Mouse (Mus musculus) small intestine, adult 2 months (tissue): ENCODE data around the gene Sept9.

ENCODE experiments used
- CTCF ChIP-seq: fragments of 200-500 bp; IDR thresholded peaks from 2 replicates; pipeline ENCODE4 v1.5.1; 2012; ENCODE audit warnings: low read depth, mild to moderate bottlenecking, control low read depth, inconsistent platforms, low read length, moderate library complexity, mixed read lengths; ENCODE audit not compliant: insufficient replicate concordance, insufficient read length; ENCODE audit errors: extremely low read depth
- POLR2A ChIP-seq: fragments of 200-500 bp; IDR thresholded peaks from 2 replicates; pipeline ENCODE4 v1.6.1; 2012; ENCODE audit warnings: low read depth, mild to moderate bottlenecking, control low read depth, inconsistent platforms, low read length, moderate library complexity

DNA sequence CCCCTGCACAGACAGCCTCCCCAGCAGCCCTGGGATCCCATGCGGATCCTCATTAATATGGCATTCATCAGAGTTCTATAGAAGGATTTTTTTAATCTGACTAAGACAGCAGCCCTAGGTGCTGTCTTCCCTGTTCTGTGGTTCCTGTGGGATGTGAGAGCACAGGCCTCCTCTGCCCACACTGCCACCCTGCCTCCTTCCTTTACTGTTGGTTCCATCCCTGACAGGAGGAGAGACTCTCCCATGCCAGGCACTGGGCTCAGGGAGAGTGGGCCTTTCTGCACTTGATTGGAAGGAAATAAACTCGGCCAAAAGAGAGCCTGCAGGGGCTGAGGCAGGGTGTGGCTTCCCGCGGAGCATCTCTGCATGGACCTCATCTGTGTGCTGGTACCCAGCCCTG, 174.4 kb downstream of the Sept9 start:
- TF ChIP-seq CTCF: no peak
- TF ChIP-seq POLR2A: no peak
